Mouse (Mus musculus) cortical plate, adult 2 months (tissue): ENCODE results near the gene Aph1a.

Experiments
- CTCF ChIP-seq: fragments of 200-500 bp; IDR thresholded peaks from 2 replicates; pipeline ENCODE4 v1.5.1; 2011; ENCODE audit warnings: mild to moderate bottlenecking, control low read depth, low read length; ENCODE audit not compliant: insufficient read depth; ENCODE audit errors: extremely low read depth
- POLR2A ChIP-seq: fragments of 200-500 bp; IDR thresholded peaks from 2 replicates; pipeline ENCODE4 v1.6.1; 2011; ENCODE audit warnings: mild to moderate bottlenecking, low read length, control low read depth; ENCODE audit not compliant: insufficient read depth; ENCODE audit errors: extremely low read depth

- TF ChIP-seq CTCF (no peak), POLR2A (no peak)
Measured at GRCm38 (mm10) chr3:95865050-95865449, 28.7 kb upstream of the Aph1a start.
